Mouse (Mus musculus) embryonic fibroblast, embryonic 13.5 days (primary cell): Measurements from ENCODE around the gene Fbxw11.

ENCODE experiments used
- CTCF ChIP-seq: IDR thresholded peaks from 2 replicates; pipeline ENCODE4 v1.5.1; 2011; ENCODE audit warnings: mild to moderate bottlenecking, control low read depth, low read length, moderate library complexity, borderline replicate concordance; ENCODE audit not compliant: insufficient read depth
- POLR2A ChIP-seq: IDR thresholded peaks from 2 replicates; pipeline ENCODE4 v1.6.1; 2011; ENCODE audit warnings: low read depth, mild to moderate bottlenecking, control low read depth, low read length, moderate library complexity

- no peak for TF ChIP-seq CTCF
- TF ChIP-seq POLR2A = no peak
These were observed 50.3 kb downstream of the Fbxw11 start for GRCm38 (mm10) chr11:32692834-32693233.
